Mouse (Mus musculus) heart, embryonic 16.5 days (tissue): ENCODE data around the gene Zfp217. TPM values are rescaled to one million over a fixed set of nuclear protein-coding genes. Genes with fewer than 3 reads are reported as not detected.

ENCODE experiments used
- ATAC-seq: fragments of 200-750 bp; cut with Nextera tagmentation; replicated peaks from 2 replicates; pipeline ENCODE4 v1.8.0; 2017; ENCODE audit warnings: moderate number of reproducible peaks; ENCODE audit not compliant: insufficient read depth, low FRiP score; ENCODE audit errors: extremely low read depth
- H3K27ac ChIP-seq: fragments of 300-500 bp; sonication (generic); 2 replicates; pipeline ENCODE4 v1.5.1; 2014; ENCODE audit warnings: mild to moderate bottlenecking, low read length, control low read depth, moderate library complexity
- H3K27me3 ChIP-seq: fragments of 300-500 bp; sonication (generic); 2 replicates; pipeline ENCODE4 v1.6.1; 2014; ENCODE audit warnings: low read length, mixed read lengths; ENCODE audit not compliant: control insufficient read depth, insufficient read depth
- H3K36me3 ChIP-seq: fragments of 300-500 bp; sonication (generic); 2 replicates; pipeline ENCODE4 v1.6.1; 2014; ENCODE audit not compliant: control insufficient read depth, insufficient read depth
- H3K4me1 ChIP-seq: fragments of 300-500 bp; sonication (generic); 2 replicates; pipeline ENCODE4 v1.6.1; 2014; ENCODE audit warnings: low read length, mixed read lengths; ENCODE audit not compliant: control insufficient read depth, insufficient read depth
- H3K4me2 ChIP-seq: fragments of 300-500 bp; sonication (generic); 2 replicates; pipeline ENCODE4 v1.6.1; 2014; ENCODE audit warnings: low read depth, mild to moderate bottlenecking, control low read depth, low read length
- H3K4me3 ChIP-seq: fragments of 300-500 bp; sonication (generic); 2 replicates; pipeline ENCODE4 v1.5.1; 2014; ENCODE audit warnings: mild to moderate bottlenecking, control low read depth, low read length
- H3K9ac ChIP-seq: fragments of 300-500 bp; sonication (generic); 2 replicates; pipeline ENCODE4 v1.6.1; 2014; ENCODE audit warnings: low read length, control low read depth
- H3K9me3 ChIP-seq: fragments of 300-500 bp; sonication (generic); replicated peaks from 2 replicates; pipeline ENCODE4 v1.6.1; 2016; ENCODE audit warnings: low read length; ENCODE audit not compliant: control insufficient read depth
- WGBS: fragments of 180-500 bp; shearing (Covaris S2); extraction: QIAGEN DNeasy Blood & Tissue Kit; methylation state at CpG from one replicate; pipeline ENCODE4 v1.1.7; 2014; 5-methylcytosine and 5-hydroxymethylcytosine counted together
- polyA plus RNA-seq: library from polyadenylated mRNA; unstranded; fragments of >200 nt; fragmentation: Nextera tagmentation; extraction: Ambion mirVana; gene quantifications from 2 replicates; pipeline ENCODE4 v1.2.1, GENCODE M21; 2015

Zfp217 gene
- polyA plus RNA-seq, 1 experiment from 2014 or later, result 3.6 TPM

DNA sequence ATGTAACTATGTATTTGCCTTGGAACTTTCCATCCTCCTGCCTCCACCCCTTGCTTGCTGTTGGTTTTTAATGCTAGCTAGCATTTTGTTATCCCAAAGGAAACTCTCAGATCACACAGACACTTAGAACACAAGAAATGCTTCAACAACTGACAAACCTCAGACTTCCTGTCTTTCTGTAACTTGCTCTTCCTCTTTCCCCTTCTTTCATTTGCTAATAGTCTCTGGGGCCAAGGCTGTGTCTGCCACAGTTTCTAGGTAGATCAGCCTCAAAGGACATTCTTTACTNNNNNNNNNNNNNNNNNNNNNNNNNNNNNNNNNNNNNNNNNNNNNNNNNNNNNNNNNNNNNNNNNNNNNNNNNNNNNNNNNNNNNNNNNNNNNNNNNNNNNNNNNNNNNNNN, 21.2 kb upstream of the Zfp217 start:
- Histone ChIP-seq H3K36me3 (no peaks in the 10 kb centered on the region), H3K27me3 (no peaks in the 10 kb centered on the region), H3K4me1 (peaks cover 9% of the 10 kb centered on the region), H3K9me3 (no peaks in the 10 kb centered on the region; the same call in 1 of the 2 replicates), H3K4me3 (no peak overlapping the region), H3K4me2 (no peak overlapping the region), H3K27ac (peak overlapping the region; percentile 46), H3K9ac (no peak overlapping the region)
- peak; percentile 35; the same call in 1 of the 2 replicates for ATAC-seq

- no peak overlapping the region for H3K4me2 ChIP-seq
- H3K27me3 ChIP-seq, result no peaks in the 10 kb centered on the region
- ATAC-seq, result no peak
- H3K27ac ChIP-seq, result no peak overlapping the region
- no peak overlapping the region for H3K9ac ChIP-seq
- no peaks in the 10 kb centered on the region; the same call in 1 of the 2 replicates for H3K9me3 ChIP-seq
- no peak overlapping the region for H3K4me3 ChIP-seq
- no peaks in the 10 kb centered on the region for H3K36me3 ChIP-seq
- H3K4me1 ChIP-seq, result no peaks in the 10 kb centered on the region
- 76% methylated on average over 10 of the region's 10 CpGs for WGBS
Measured at GRCm38 (mm10) chr2:170165649-170166048, 17.7 kb upstream of the Zfp217 start.

GRCm38 (mm10) chr2:170163671-170164462, 16.0 kb upstream of the Zfp217 start:
- H3K9me3 ChIP-seq, result no peaks in the 10 kb centered on the region; the same call in 1 of the 2 replicates
- H3K4me3 ChIP-seq, result no peak overlapping the region
- no peak for ATAC-seq
- H3K4me1 ChIP-seq, result no peaks in the 10 kb centered on the region
- no peaks in the 10 kb centered on the region for H3K27me3 ChIP-seq
- H3K4me2 ChIP-seq, result no peak overlapping the region
- H3K36me3 ChIP-seq, result no peaks in the 10 kb centered on the region
- 74% methylated on average over 18 of the region's 18 CpGs for WGBS
- H3K27ac ChIP-seq, result no peak overlapping the region
- no peak overlapping the region for H3K9ac ChIP-seq

GRCm38 (mm10) chr2:170159795-170160568, 12.1 kb upstream of the Zfp217 start:
- Histone ChIP-seq H3K4me1 (peaks cover 10% of the 10 kb centered on the region), H3K4me3 (no peak overlapping the region), H3K9ac (no peak overlapping the region), H3K27me3 (no peaks in the 10 kb centered on the region), H3K27ac (peak overlapping the region; percentile 58), H3K4me2 (peak overlapping the region; percentile 32; the same call in 1 of the 2 replicates), H3K9me3 (no peaks in the 10 kb centered on the region), H3K36me3 (no peaks in the 10 kb centered on the region)
- WGBS, result 43% methylated on average over 15 of the region's 15 CpGs
- peak; percentile 28; the same call in 1 of the 2 replicates for ATAC-seq

- WGBS, result 64% methylated on average over 4 of the region's 4 CpGs
- Histone ChIP-seq H3K4me1 (peaks cover 16% of the 10 kb centered on the region), H3K4me3 (no peak overlapping the region), H3K27me3 (no peaks in the 10 kb centered on the region), H3K36me3 (no peaks in the 10 kb centered on the region), H3K4me2 (no peak overlapping the region), H3K9me3 (no peaks in the 10 kb centered on the region), H3K9ac (no peak overlapping the region), H3K27ac (no peak overlapping the region)
- ATAC-seq, result no peak
Measured at GRCm38 (mm10) chr2:170158987-170159386, 11.1 kb upstream of the Zfp217 start.

DNA sequence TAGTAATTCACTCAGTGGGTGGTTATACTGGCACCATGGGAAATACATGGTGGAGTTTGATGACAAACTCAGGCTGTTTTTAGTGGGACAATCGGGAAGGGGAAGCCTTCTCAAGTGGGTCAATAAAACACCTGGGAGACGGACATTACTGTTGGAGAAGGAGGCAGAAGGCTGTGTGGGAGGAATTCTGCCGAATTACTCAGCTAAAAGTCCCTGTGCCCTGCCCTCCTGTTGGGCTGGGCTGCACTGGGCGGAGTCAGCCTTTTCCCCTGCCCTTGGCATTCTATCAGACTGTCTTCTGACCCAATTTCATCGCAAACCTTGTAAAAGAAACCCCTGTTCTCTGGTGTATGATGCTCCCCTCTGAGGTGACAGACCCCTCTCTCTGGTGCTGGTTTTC, 10.3 kb upstream of the Zfp217 start:
- WGBS, result 46% methylated on average over 5 of the region's 5 CpGs
- no peak overlapping the region; the same call in 1 of the 2 replicates for H3K27ac ChIP-seq

DNA sequence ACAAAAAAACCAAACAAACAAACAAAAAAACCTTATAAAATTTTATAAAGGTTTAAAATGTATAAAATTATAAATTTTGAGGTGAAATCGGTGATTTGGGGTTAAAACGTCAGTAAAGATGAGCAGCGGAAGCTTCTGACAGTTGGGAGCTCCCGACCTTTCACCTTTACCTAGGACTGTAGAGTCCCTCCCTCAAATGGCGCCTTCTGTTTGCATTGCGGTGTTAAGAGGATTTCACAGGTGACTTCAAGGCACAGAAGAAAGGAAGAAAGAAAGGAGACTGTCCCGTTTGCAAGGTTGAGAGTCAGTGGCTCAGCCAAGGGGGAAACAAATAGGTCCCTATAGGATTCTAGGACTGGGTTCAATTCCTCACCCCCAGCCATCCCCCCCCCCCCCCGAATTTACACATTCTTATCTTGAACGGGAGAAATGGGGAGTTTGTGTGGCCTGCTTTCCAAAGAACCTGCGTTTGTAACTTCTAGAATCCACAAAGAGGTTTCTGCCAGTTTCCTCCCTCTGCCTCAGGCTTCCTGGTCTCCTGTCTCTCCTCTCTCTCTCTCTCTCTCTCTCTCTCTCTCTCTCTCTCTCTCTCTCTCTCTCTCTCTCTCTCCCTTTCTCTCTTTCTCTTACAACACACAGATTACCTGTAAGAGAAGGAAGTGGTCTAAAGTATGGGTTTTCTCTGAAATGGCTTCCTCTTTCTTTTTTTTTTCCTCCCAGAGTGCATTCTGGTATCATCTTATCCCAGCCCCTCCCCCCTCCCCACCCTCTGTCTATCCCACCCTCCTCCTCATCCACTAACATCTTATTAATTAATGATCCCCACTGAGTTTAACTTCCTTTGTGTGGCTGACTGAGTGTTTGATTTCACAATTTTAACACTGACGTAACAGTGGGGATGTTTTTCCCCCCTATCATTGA, 9.6 kb upstream of the Zfp217 start:
- Histone ChIP-seq H3K9ac (no peak overlapping the region), H3K4me2 (no peak overlapping the region), H3K27ac (no peak overlapping the region), H3K27me3 (no peaks in the 10 kb centered on the region), H3K9me3 (no peaks in the 10 kb centered on the region), H3K4me1 (peaks cover 27% of the 10 kb centered on the region), H3K36me3 (no peaks in the 10 kb centered on the region), H3K4me3 (no peak overlapping the region)
- no peak for ATAC-seq
- 51% methylated on average over 11 of the region's 11 CpGs for WGBS

More for the DNA sequence above, 10.3 kb upstream of the Zfp217 start:
- no peak for ATAC-seq
- H3K9ac ChIP-seq, result no peak overlapping the region; the same call in 1 of the 2 replicates
- H3K4me3 ChIP-seq, result no peak overlapping the region
- H3K27me3 ChIP-seq, result no peaks in the 10 kb centered on the region
- no peaks in the 10 kb centered on the region for H3K36me3 ChIP-seq
- no peak overlapping the region for H3K4me2 ChIP-seq
- peaks cover 20% of the 10 kb centered on the region for H3K4me1 ChIP-seq
- no peaks in the 10 kb centered on the region for H3K9me3 ChIP-seq

GRCm38 (mm10) chr2:170155089-170155740, 7.3 kb upstream of the Zfp217 start:
- Histone ChIP-seq H3K9ac (peak overlapping the region; percentile 84), H3K4me1 (peaks cover 33% of the 10 kb centered on the region), H3K27me3 (no peaks in the 10 kb centered on the region), H3K4me3 (peak overlapping the region; percentile 50), H3K4me2 (peak overlapping the region; percentile 88), H3K36me3 (no peaks in the 10 kb centered on the region), H3K27ac (peak overlapping the region; percentile 95), H3K9me3 (no peaks in the 10 kb centered on the region)
- WGBS, result 1% methylated on average over 18 of the region's 18 CpGs
- ATAC-seq, result peak; percentile 72
